Mouse (Mus musculus): ENCODE measurements at regions not wholly inside any gene's neighbourhood (a gene's known extent, or its start where the extent isn't known, plus 50 kb on each side); places are given as distances from the start of the nearest gene placed in this dataset.

DNA sequence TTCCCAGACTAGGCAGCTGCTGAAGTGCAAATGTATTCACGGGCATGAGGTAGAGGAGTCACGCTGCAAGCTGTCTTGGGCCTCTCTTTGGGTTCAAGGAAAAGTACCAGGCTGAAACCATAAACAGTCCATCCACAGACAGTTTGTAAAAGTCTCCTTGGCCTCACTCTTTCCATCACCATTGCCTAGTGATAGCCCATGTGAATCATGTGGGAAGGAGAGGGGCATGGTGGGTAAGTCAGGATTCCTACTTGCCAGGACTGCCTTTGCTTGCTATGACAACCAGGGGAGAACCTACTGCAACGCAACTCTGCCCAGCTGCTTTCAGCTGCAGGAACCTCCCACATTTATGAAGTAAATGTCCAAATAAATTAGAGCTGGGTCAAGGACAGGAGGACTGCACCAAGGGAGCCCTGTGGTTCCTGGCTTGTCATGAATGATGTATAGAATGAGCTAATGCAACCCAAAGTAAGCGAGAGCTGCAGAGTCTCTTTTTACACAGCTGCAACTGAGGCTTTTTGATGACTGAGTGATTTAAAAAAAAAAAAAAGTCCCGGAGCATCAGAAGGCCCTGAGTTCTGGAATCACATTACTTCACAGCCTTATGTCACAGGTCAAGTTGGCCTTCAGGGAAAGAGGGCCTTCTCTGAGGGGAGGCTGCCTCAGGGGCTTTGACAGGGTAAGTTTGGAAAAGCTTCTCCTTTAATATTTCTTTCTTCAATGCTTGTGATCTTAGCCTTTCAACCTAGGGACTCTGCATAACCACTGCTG is 420.7 kb upstream of the Slc30a5 start:
- TF ChIP-seq CTCF (IDR thresholded peaks at IDR 0.05; ENCODE audit: control insufficient read depth, insufficient read depth, low read length) (no peak), POLR2A (IDR thresholded peaks at IDR 0.05; ENCODE audit: borderline replicate concordance, control insufficient read depth, low read depth, low read length) (no peak)
